Mouse (Mus musculus): ENCODE results near the gene Htt. TPM values are rescaled to one million over a fixed set of nuclear protein-coding genes. Genes with fewer than 3 reads are reported as not detected.

Gene Htt
- total RNA-seq, 2 experiments from 2014 or later, result 7.1 to 8.1 TPM

DNA sequence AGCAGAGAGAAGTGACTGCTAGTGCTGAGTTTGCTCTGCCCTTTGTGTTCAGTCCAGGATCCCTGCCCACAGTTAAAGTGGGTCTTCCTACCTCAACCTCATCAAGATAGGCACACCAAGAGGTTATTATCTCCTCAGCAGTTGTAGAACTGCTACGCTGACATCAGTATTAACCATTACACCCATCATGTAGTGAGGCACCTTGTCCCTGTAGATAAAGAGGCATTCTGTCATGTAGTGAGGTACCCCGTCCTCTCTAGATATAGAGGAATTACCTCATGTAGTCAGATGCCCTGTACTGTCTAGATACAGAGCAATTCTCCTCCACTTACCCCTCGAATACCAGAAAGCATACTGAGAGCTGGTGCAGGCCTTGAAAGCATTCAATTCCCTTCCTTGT, 119.5 kb downstream of the Htt start:
- DNase-seq, result no peak
- intact Hi-C loops (cut with DNase I; ENCODE audit: low total_unique reads), result no loop called here

- intact Hi-C loops (cut with DNase I; ENCODE audit: low total_unique reads), result no loop called here
- DNase-seq, result no peak
Observed at GRCm38 (mm10) chr5:34885250-34885649, 123.7 kb downstream of the Htt start.

- no peak for DNase-seq
Observed at GRCm38 (mm10) chr5:34889252-34889651, 127.7 kb downstream of the Htt start.

DNA sequence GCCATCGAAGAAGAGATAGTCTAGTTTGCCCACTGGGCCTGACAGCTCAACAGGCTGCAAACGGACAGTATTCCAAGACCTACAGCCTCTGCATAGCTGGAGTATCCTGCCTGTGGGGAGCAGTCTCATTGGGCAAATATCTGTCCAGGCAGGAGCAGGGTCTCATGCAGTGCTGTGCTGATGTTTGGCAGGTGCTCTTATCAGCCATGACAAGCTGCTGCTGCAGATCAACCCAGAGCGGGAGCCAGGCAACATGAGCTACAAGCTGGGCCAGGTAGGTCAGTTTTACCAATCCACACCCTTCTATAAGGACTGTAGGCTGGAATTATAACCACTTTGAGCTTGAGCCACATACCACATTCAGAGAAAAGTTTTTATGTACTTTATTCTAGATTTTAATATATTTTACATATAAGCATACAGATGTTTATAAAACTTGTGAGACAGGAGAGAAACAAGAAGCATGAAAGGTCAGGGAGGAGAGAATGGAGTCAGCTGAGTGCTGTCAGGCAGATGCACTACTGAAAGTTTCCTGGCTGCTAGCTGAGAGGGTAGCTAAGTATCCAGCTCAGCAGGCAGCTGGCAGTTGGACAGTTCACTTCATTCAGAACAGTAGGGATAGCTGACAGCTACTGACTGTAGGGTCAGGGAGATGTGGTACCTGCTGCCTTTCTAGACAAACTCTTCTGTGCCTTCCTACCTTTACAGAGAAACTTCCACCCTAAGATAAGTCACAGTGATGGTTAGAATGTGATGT, 135.3 kb downstream of the Htt start:
- no peak for DNase-seq
- intact Hi-C loops (cut with DNase I; ENCODE audit: low total_unique reads), result no loop called here

More at GRCm38 (mm10) chr5:34889252-34889651, 127.7 kb downstream of the Htt start:
- intact Hi-C loops (cut with DNase I; ENCODE audit: low total_unique reads), result no loop called here

- DNase-seq, result no peak
- intact Hi-C loops (cut with DNase I; ENCODE audit: low total_unique reads), result no loop called here
Observed at GRCm38 (mm10) chr5:34899787-34900469, 138.4 kb downstream of the Htt start.

GRCm38 (mm10) chr5:34902371-34902770, 140.8 kb downstream of the Htt start:
- intact Hi-C loops (cut with DNase I; ENCODE audit: low total_unique reads), result no loop called here
- no peak for DNase-seq

DNA sequence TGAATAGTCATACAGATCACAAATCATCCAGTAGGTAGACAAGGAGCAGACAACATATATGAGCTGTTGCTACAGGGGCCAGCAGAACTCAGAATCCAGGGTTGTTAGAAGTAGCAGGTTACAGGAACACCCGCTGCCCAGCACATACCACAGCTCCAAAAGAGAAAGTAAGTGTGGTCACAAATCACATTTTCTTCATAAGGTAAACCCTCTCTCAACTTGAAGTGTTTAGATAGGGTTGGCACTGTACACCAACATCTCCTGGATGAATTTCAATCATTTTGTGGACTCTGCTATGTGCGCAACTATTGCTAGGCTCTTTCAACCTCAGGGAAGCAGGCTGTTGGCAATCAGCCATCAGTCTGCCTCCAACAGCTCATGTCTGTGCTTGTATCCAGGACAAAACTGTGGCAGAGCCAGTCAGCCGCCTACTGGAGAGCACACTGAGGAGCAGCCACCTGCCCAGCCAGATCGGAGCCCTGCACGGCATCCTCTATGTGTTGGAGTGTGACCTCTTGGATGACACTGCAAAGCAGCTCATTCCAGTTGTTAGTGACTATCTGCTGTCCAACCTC, 141.4 kb downstream of the Htt start:
- peak; percentile 35 for DNase-seq
- intact Hi-C loops (cut with DNase I; ENCODE audit: low total_unique reads), result no loop called here

DNA sequence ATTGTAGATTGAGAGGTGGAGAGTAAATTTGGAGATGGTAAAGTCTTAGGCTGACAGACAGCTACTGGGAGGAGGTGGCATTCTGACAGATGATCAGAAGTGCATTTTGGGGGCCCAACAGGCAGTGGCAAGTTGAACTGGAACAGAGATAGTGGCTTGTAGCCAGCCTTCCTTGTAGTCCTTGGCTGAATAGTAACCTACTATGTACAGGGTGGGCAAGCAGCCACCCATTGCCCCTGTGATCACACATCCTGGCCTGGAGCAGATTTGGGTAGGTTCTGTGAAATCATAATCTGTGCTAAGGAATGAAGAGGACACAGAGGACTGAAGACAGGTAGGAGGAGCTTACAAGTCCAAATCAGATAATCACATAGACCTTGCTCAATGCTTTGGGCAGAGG, 142.9 kb downstream of the Htt start:
- DNase-seq, result no peak

DNA sequence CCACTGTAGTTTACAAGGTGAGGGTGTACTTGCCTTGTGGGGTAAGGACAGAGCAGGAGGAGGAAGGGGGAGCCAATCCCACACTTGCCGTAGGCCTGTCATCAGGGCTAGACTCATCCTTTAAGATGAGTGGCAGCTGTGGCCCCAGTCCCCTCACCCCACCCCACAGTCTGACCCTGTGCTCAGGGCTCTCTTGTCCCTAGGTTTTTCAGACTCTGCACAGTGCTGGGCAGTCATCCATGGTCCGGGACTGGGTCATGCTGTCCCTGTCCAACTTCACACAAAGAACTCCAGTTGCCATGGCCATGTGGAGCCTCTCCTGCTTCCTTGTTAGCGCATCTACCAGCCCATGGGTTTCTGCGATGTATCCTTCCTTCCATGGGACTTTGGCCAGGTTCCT, 145.7 kb downstream of the Htt start:
- no peak for DNase-seq
- intact Hi-C loops (cut with DNase I; ENCODE audit: low total_unique reads), result no loop called here

More for the DNA sequence above, 142.9 kb downstream of the Htt start:
- intact Hi-C loops (cut with DNase I; ENCODE audit: low total_unique reads), result no loop called here

- no peak for DNase-seq
- intact Hi-C loops (cut with DNase I; ENCODE audit: low total_unique reads), result no loop called here
Observed at GRCm38 (mm10) chr5:34907910-34908725, 146.6 kb downstream of the Htt start, which contains the start of gene Msantd1. Gene Msantd1 (plus strand): TSS chr5:34908012.

DNA sequence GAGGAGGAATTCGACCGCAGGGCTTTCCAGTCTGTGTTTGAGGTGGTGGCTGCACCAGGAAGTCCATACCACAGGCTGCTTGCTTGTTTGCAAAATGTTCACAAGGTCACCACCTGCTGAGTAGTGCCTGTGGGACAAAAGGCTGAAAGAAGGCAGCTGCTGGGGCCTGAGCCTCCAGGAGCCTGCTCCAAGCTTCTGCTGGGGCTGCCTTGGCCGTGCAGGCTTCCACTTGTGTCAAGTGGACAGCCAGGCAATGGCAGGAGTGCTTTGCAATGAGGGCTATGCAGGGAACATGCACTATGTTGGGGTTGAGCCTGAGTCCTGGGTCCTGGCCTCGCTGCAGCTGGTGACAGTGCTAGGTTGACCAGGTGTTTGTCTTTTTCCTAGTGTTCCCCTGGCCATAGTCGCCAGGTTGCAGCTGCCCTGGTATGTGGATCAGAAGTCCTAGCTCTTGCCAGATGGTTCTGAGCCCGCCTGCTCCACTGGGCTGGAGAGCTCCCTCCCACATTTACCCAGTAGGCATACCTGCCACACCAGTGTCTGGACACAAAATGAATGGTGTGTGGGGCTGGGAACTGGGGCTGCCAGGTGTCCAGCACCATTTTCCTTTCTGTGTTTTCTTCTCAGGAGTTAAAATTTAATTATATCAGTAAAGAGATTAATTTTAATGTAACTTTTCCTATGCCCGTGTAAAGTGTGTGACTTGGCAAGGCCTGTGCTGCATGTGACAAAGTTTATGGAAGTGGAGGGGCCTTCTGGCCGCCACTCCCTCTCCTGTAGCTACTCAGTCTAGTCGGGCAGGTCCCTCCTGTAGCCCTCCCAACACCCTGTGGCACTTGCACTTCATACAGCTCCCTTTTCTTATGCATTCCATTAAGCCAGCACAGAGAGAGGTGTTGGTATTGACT, 147.4 kb downstream of the Htt start:
- intact Hi-C loops (cut with DNase I; ENCODE audit: low total_unique reads), result no loop called here
- DNase-seq, result no peak

DNA sequence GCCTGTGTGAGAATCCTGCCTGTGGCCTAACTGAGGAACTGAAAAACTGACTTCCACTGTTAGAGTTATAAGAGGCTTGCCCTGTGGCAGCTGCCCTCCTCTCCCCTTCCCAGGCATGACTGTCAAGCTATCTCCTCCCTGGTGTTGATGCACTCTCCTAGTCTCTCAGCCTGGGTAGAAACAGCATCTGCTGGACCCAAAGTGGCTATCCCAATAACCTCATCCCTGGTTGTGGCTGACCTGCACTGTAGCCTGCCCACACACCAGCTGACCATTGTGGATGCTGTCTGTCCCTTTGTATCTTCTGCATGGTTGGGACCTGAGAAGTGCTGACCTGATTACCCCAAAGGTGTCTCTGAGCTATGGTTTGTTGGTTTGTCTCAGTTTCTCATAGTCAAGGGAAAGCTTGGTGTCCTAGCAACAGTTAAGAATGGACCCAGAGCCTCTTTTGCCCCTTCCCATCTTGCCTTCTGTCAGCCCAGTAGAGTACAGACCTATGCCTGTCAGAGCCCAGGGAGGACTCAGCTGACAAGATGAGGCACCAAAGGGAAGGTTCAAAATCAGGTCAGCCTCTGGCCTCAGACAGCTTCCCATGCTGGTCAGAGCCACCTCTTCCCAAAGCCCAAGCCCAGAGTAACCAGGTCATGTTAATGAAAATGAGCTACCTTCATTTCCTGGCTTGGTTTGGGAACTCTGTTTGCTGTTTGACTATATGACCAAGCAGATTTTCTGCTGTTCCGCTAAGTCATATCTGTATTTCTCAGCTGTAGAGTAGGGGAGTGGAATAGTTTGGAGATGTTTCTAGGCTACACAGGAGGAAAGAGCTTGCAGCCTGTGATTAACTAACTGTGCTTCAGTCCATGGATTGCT, 148.3 kb downstream of the Htt start:
- no peak for DNase-seq
- intact Hi-C loops (cut with DNase I; ENCODE audit: low total_unique reads), result no loop called here

DNA sequence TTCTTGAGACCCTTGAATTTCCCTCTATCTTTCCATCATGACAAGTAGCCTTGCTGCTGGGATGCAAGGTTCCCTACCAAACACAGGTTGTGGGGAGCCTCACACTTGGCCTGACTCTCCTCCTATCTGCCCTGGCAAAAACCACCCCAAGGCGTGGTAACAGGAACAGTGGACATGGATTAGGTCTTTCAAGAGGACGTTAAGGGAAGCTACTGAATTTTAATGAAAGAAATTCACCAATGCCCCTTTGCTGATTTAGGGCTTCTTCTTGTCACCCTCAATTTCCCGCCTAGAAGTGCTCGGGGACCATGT, 148.9 kb downstream of the Htt start:
- intact Hi-C loops (cut with DNase I; ENCODE audit: low total_unique reads), result no loop called here
- DNase-seq, result no peak

- DNase-seq, result peak; percentile 78
- intact Hi-C loops (cut with DNase I; ENCODE audit: low total_unique reads), result loop anchor here (5.0 kb wide), 3 partner anchors 62 to 126 kb away; partner anchors contain the start of gene Hgfac
Observed at GRCm38 (mm10) chr5:34915801-34916200, 154.3 kb downstream of the Htt start.

- intact Hi-C loops (cut with DNase I; ENCODE audit: low total_unique reads), result loop anchor here (5.0 kb wide), 3 partner anchors 60 to 125 kb away; partner anchors contain the start of gene Hgfac
- no peak for DNase-seq
Observed at GRCm38 (mm10) chr5:34917234-34917655, 155.7 kb downstream of the Htt start.

DNA sequence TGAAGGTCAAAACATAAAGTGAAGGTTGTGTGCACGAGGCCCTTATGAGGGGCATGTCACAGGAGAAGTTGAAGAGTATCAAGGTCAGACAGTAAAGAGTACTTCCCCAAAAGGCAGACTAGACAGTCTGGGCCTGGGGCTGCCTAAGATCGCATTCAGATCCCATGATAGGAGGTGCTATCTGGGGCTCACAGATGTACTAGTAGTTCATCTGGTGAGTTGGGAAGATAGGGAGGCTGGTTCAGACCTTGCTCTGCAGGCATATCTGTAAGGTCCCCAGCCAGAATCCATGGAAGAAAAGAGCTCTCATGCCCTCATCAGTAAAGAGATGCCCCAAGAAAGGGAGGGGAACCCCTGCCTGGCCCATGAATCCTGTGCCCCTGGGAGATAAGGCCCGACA, 157.2 kb downstream of the Htt start:
- no peak for DNase-seq
- intact Hi-C loops (cut with DNase I; ENCODE audit: low total_unique reads), result loop anchor here (5.0 kb wide), 3 partner anchors 59 to 124 kb away; partner anchors contain the start of gene Hgfac

- intact Hi-C loops (cut with DNase I; ENCODE audit: low total_unique reads), result no loop called here
- DNase-seq, result no peak
Observed at GRCm38 (mm10) chr5:34922531-34922930, 161.0 kb downstream of the Htt start.

DNA sequence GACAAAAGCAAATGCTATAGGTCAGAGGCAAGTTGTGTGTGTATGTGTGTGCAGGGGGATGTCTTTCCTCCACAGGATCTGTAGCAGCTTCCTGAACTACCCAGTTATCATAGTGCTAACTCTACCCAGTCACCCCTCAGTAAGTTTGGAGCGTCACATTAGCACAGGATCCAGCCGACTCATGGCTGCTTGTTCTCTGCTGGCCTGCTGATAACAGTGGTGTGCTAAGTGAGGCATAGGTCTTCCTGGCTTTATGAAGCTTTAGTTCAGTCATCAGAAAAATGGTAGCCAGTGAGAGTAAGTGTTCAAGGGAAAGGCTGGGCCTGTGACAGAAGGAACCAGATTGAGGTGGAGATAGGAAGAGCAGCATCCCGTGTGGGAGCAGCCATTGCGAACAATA, 162.4 kb downstream of the Htt start:
- DNase-seq, result no peak
- intact Hi-C loops (cut with DNase I; ENCODE audit: low total_unique reads), result no loop called here
